Mouse (Mus musculus) erythroid progenitor cell, adult 5-6 weeks (primary cell): ENCODE data around the gene Rbks. TPM values are rescaled to one million over a fixed set of nuclear protein-coding genes. Genes with fewer than 3 reads are reported as not detected.

Source experiments
- ATAC-seq: replicated peaks from 2 replicates; pipeline ENCODE4 v1.8.0; 2016; ENCODE audit warnings: moderate number of reproducible peaks, mild to moderate bottlenecking, moderate TSS enrichment, inconsistent platforms; ENCODE audit not compliant: poor library complexity, low FRiP score, severe bottlenecking
- total RNA-seq, 2 experiments: library from RNA; stranded (forward) in 1 of 2; stranded (reverse) in 1 of 2; fragments of 150-400 nt in 1 of 2; fragments of 186-747, 209-891 nt in 1 of 2; gene quantifications; 2 replicates each; pipeline versions ENCODE4 v1.2.3 to v1.2.4; 2015 to 2017; ENCODE audit warnings: low replicate concordance in 2 of 2

Rbks gene
- total RNA-seq (2015; ENCODE audit: low replicate concordance) (18.0 and 27.7 TPM in 2 replicates), total RNA-seq (2017; ENCODE audit: low replicate concordance) (7.6 and 17.1 TPM in 2 replicates)

- ATAC-seq, result no peak; the same call in 1 of the 2 replicates
Observed at GRCm38 (mm10) chr5:31696971-31697643, at the start of gene Rbks. TSS of gene Rbks (minus strand) at chr5:31697627.

DNA sequence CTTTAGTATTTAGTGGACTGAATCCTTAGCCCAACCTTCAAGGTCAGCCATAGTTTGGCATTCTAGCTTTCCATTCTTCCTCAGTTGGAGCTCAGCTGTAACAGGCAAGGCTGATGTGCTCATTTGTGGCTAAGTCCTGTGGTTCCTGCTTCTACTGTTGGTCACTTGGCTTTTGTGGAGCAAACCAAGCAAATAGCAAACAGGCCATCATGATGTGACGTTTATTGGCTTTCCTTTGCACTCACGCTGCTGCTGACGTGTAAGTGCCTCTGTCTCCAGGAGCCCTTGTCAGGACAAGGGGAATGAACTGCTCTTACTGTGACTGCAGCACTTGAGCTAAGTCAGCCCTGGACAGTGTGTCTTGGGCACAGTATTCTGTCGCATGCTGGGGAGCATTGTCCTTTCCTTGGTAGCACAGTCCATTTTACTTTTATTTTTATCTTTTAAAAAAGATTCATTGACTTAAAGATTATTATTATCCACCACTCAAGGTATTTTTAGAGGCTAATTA lies 45.1 kb upstream of the Rbks start:
- ATAC-seq, result no peak

DNA sequence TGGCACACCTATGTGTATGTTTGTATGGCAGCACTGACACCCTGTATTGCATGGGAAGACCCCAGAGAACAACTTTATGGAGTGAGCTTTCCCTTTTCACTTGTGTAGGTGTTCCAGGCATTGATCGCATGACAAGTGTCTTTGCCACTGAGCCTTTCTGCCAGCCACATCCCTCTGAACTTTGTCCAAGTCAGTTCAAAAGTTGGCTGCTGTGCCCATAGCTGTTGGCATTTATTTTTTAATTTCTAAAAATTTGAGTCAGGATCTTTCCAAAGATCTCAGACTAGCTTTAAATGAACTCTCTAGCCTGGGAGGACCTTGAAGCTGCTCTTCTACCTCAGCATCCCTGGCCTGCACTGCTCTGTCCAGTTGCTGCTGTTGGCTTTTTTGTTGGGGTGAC lies 44.5 kb upstream of the Rbks start:
- no peak for ATAC-seq

GRCm38 (mm10) chr5:31732644-31733338 lies 35.4 kb upstream of the Rbks start:
- no peak for ATAC-seq

GRCm38 (mm10) chr5:31727456-31727855 lies 30.0 kb upstream of the Rbks start:
- no peak for ATAC-seq

GRCm38 (mm10) chr5:31725885-31726284 lies 28.5 kb upstream of the Rbks start:
- ATAC-seq, result no peak

- no peak for ATAC-seq
Observed at GRCm38 (mm10) chr5:31724519-31724918, 27.1 kb upstream of the Rbks start.

- ATAC-seq, result no peak
Observed at GRCm38 (mm10) chr5:31715486-31716150, 18.2 kb upstream of the Rbks start.

DNA sequence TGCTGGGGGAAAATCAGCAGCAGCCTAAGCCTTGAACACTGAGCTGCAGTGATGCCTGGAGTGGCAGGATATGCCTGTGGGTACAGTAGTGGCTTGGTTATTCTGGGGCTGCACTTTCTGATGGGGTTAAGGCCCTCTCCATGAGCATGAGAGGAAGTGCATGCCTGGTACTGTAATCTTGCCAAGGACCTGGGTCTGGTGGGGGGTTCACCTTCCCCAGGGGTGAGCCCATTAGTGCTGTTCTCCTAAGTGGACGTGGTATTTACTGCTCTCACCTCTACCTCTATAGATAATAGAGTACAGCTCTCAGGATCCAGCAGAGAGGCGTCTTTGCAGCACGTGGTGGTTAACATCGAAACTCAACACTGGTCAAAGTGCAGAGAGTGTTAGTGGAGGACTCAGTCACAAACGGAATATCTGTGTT lies 16.4 kb upstream of the Rbks start:
- ATAC-seq, result no peak

DNA sequence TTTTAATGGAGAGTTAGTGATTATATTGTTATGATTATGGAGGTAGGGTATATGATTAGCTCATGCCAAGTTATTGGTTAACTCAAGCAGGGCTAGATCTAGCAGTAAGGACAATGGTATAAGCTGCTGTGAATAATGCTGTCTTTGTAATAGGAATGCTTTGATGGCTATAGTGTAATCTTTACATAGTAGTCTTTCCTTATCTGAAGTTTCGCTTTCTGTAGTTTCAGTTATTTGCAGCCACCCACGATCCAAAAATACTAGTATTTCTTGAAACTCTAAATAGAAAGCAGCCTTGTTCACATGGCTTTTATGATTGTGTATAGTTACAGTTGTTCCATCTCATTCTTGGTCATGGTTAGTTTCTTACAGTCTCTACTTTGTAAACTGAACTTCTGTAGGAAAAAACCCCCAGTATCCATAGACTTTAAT lies 15.9 kb upstream of the Rbks start:
- 0 out of 2 replicates have a peak, but pooled peaks have one; percentile 28 for ATAC-seq

DNA sequence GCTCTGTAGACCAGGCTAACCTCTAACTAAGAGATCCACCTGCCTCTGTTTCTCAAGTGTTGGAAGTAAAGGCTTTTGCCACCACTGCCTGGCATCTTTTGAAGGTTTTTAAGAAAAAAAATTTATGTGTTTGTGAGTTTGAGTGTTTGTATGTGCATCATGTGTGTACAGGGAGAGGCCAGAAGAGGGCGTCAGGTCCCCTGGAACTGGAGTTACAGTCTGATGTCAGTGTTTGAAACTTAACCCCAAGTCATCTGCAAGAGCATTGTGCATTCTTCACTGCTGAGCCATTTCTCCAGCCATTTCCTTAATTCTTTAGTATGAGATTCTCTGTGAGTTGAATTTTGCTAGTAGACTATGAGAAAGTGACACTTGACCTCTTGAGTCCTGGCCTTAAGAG lies 12.0 kb upstream of the Rbks start:
- ATAC-seq, result no peak

DNA sequence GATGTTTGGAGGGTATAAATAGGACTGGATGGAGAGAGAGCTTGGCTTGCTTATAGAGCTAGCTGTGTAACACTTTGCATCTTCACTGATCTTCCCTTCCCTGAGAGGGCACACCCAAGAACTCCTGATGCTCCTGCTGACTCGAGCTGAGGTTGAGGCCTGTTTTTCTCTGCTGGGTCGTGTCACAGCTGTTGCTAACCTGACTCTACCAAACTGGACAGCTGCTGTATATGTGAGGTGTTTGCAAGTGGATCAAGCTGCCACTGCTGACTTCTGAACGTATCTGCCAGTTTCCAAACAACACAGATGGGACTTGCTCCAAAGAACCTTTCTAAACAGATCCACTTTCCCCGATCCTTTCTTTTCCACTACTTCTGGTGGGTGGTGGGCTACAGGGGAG lies 9.4 kb upstream of the Rbks start:
- no peak for ATAC-seq

DNA sequence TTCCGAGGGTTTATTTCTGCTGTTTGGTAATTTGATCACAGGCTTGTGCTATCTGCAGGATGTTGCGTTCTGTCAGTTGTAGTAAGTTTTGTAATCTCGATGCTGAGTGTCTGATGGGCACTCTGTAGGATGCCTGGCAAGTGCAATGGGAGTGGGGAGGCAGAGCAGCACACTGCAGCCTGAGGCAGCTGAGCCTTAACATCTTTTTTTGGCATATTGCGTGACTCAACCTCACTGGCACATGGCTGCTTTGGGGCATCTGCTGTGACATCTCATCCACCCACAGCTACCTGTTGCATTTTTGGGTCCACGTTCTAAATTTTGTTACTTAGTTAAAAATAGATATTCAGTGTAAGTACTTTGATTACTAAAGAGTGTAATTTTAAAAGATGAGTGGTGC lies 7.5 kb upstream of the Rbks start:
- no peak for ATAC-seq

GRCm38 (mm10) chr5:31699397-31699796 lies 2.0 kb upstream of the Rbks start:
- ATAC-seq, result no peak

DNA sequence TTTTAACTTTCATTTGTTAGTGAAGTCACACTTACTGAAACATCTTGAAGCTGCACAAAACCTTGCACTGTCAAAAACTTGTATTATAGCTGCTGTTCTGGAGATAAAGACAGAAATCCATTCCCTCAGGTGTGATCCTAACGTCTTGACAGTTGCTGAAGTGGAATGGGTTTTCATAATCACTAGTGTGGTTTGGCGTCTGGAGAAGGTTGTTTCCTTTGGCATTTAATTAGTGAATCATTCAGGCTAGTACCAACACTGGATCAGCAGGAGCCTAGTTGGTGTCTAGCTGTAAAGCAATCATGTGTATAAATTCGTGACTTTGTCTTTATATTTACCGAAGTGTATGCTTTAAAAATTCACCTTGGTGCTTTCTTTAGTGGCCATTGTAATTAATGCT lies 1.5 kb upstream of the Rbks start:
- ATAC-seq, result no peak

GRCm38 (mm10) chr5:31698297-31698726 lies 885 bp upstream of the Rbks start:
- peak; percentile 75 for ATAC-seq

DNA sequence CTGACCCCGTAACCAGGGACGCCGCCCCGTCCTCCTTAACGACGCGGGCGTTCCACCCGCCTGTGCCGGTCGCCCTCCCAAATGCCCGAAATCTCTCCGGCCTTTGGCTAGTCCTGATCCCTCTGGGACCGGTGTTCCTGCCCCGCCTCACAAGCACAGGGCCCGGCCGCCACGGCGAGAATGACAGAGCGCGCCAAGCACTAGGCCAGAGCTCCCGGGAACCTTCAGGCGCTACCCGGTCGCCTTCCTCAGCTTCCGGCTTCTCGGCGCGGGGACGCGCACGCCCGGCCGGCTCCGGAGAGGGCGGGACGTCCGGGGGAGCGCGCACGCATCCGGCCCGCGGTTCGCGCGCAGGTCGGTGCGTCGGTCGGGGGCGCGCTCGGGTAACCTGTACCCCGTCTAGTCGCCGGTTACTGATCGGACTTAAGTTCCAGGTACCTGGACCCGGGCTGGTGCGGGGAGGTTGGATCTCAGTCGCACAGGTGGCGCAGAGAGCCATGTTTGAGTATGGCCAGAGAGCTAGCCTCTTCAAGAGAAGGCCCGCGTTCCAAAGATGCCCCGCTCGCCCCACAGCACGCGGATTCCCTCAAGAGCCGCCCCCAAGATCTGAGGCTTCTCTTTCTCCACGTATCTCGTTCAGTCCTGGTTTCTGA lies 343 bp upstream of the Rbks start, which contains the start of gene Babam2:
Babam2 (plus strand) TSS at position 41 of the 653 bp plus-strand sequence.
- ATAC-seq, result peak; percentile 88

GRCm38 (mm10) chr5:31693191-31693590 lies 4.2 kb downstream of the Rbks start:
- ATAC-seq, result no peak

DNA sequence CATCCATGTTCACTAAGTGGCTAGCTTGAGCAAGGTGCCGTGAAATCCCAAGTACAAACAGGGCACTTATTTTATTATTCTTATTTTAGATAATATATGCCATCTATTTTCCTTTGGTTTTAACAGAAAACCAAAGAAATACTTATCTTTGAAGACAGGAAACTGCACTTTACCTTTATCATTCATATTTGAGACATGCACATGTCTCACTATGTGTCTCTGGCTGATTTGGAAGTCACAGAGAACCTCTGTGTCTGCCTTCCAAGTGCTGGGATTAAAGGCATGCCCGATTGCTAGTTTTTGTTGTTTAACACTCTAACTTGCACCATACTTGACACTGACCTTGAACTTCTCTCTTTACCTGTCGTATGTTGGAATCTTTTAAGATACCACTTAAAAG lies 9.5 kb downstream of the Rbks start:
- peak; percentile 69 for ATAC-seq

DNA sequence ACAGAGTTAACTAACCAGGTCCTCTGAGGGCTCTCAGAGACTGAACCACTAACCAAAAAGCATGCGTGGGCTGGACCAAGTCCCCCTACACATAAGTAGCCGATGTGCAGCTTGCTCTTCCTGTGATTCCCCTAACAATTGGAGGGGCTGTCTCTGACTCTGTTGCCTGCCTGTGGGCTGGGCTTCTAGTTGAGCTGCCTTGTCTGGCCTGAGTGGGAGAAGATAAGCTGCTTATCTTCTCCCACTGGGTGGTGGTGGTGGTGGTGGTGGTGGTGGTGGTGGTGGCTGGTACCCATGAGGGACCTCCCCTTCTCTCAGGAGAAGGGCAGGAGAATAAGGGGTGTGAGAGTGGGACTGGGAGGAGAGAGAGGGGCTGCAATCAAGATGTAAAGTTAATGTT lies 11.4 kb downstream of the Rbks start:
- ATAC-seq, result peak; percentile 94
